Mouse (Mus musculus): ENCODE measurements at regions not wholly inside any gene's neighbourhood (a gene's known extent, or its start where the extent isn't known, plus 50 kb on each side); places are given as distances from the start of the nearest gene placed in this dataset. TPM values are rescaled to one million over a fixed set of nuclear protein-coding genes. Genes with fewer than 3 reads are reported as not detected.

GRCm38 (mm10) chr16:50672713-50673112, 81.8 kb upstream of the Ccdc54 start:
- Histone ChIP-seq H3K27ac (ENCODE audit: low read depth, low read length) (no peak overlapping the region), H3K36me3 (ENCODE audit: control insufficient read depth, insufficient read depth, low read length) (no peaks in the 10 kb centered on the region), H3K4me2 (ENCODE audit: low read length) (no peak overlapping the region), H3K4me1 (ENCODE audit: control insufficient read depth, insufficient read depth, low read length) (no peaks in the 10 kb centered on the region), H3K27me3 (replicated peaks; ENCODE audit: control insufficient read depth, insufficient read depth, low read length) (no peaks in the 10 kb centered on the region), H3K4me3 (ENCODE audit: low read depth, low read length) (no peak overlapping the region), H3K9ac (ENCODE audit: low read length) (no peak overlapping the region), H3K9me3 (replicated peaks; ENCODE audit: control insufficient read depth, low read length) (no peaks in the 10 kb centered on the region)
- no peak for ATAC-seq
- 54% methylated on average over 5 of the region's 5 CpGs for WGBS
- DNase-seq (ENCODE audit: low spot score): peak; percentile 15

DNA sequence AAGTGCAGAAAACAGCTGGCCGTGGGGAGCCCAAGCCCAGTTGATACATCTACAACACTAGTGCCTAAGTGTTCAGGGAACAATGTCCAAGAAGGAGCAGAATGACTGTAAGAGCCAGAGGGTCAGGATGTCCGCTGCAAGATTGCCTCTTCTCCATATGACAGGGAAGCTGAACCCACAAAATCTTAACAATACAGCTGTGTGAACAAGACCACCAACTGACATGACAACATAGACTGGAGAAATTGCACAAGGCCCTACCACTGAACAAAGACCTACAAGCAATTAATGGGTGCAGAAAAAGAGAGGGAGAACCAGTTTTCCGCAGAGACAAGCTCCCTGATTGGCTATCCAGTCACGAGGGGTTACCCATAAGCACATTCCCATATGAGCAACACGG, 80.2 kb upstream of the Ccdc54 start:
- Histone ChIP-seq H3K9ac (ENCODE audit: low read length) (no peak overlapping the region), H3K27ac (ENCODE audit: low read depth, low read length) (no peak overlapping the region), H3K4me1 (ENCODE audit: control insufficient read depth, insufficient read depth, low read length) (no peaks in the 10 kb centered on the region), H3K27me3 (replicated peaks; ENCODE audit: control insufficient read depth, insufficient read depth, low read length) (no peaks in the 10 kb centered on the region), H3K4me2 (ENCODE audit: low read length) (no peak overlapping the region), H3K4me3 (ENCODE audit: low read depth, low read length) (no peak overlapping the region), H3K36me3 (ENCODE audit: control insufficient read depth, insufficient read depth, low read length) (no peaks in the 10 kb centered on the region), H3K9me3 (replicated peaks; ENCODE audit: control insufficient read depth, low read length) (no peaks in the 10 kb centered on the region)
- ATAC-seq (no peak), DNase-seq (ENCODE audit: low spot score) (no peak)
- WGBS: 90% methylated on average over 5 of the region's 5 CpGs

GRCm38 (mm10) chr16:50664240-50664639, 73.3 kb upstream of the Ccdc54 start:
- Histone ChIP-seq H3K36me3 (ENCODE audit: control insufficient read depth, insufficient read depth, low read length) (no peaks in the 10 kb centered on the region), H3K4me3 (ENCODE audit: low read depth, low read length) (no peak overlapping the region), H3K4me2 (ENCODE audit: low read length) (no peak overlapping the region), H3K9ac (ENCODE audit: low read length) (no peak overlapping the region), H3K27ac (ENCODE audit: low read depth, low read length) (no peak overlapping the region), H3K9me3 (replicated peaks; ENCODE audit: control insufficient read depth, low read length) (no peaks in the 10 kb centered on the region), H3K27me3 (replicated peaks; ENCODE audit: control insufficient read depth, insufficient read depth, low read length) (no peaks in the 10 kb centered on the region), H3K4me1 (ENCODE audit: control insufficient read depth, insufficient read depth, low read length) (no peaks in the 10 kb centered on the region)
- 74% methylated on average over 2 of the region's 2 CpGs for WGBS
- DNase-seq (ENCODE audit: low spot score): no peak
- ATAC-seq: no peak

Small RNA genes lying in the stretch of these regions (microRNA-seq; reads per million reads assigned to microRNA genes)
- gene Mir6363: not detected
